Mouse (Mus musculus) midbrain, embryonic 16.5 days (tissue): ENCODE measurements around the gene Cpne9. TPM values are rescaled to one million over a fixed set of nuclear protein-coding genes. Genes with fewer than 3 reads are reported as not detected.

Source experiments
- ATAC-seq: fragments of 200-750 bp; cut with Nextera tagmentation; 2 replicates; pipeline ENCODE4 v1.8.0; 2017; ENCODE audit warnings: moderate TSS enrichment
- H3K27ac ChIP-seq: fragments of 300-500 bp; sonication (generic); 2 replicates; pipeline ENCODE4 v1.5.1; 2014; ENCODE audit warnings: mild to moderate bottlenecking, low read length, mixed read lengths
- H3K27me3 ChIP-seq: fragments of 300-500 bp; sonication (generic); 2 replicates; pipeline ENCODE4 v1.6.1; 2014; ENCODE audit warnings: low read depth, low read length, mixed read lengths; ENCODE audit not compliant: control insufficient read depth, insufficient read depth
- H3K36me3 ChIP-seq: fragments of 300-500 bp; sonication (generic); 2 replicates; pipeline ENCODE4 v1.6.1; 2014; ENCODE audit warnings: mild to moderate bottlenecking, low read length, moderate library complexity, mixed read lengths; ENCODE audit not compliant: control insufficient read depth, insufficient read depth
- H3K4me1 ChIP-seq: fragments of 300-500 bp; sonication (generic); 2 replicates; pipeline ENCODE4 v1.6.1; 2014; ENCODE audit warnings: mild to moderate bottlenecking, low read length, mixed read lengths; ENCODE audit not compliant: control insufficient read depth, insufficient read depth
- H3K4me2 ChIP-seq: fragments of 300-500 bp; sonication (generic); 2 replicates; pipeline ENCODE4 v1.6.1; 2014; ENCODE audit warnings: mild to moderate bottlenecking, low read length, mixed read lengths
- H3K4me3 ChIP-seq: fragments of 300-500 bp; sonication (generic); 2 replicates; pipeline ENCODE4 v1.5.1; 2014; ENCODE audit warnings: low read depth, mild to moderate bottlenecking, low read length, moderate library complexity, mixed read lengths
- H3K9ac ChIP-seq: fragments of 300-500 bp; sonication (generic); 2 replicates; pipeline ENCODE4 v1.6.1; 2014; ENCODE audit warnings: low read depth, low read length, mixed read lengths
- H3K9me3 ChIP-seq: fragments of 300-500 bp; sonication (generic); replicated peaks from 2 replicates; pipeline ENCODE4 v1.6.1; 2014; ENCODE audit warnings: mild to moderate bottlenecking, low read length, mixed read lengths; ENCODE audit not compliant: control insufficient read depth, poor library complexity, severe bottlenecking
- WGBS: fragments of 180-500 bp; shearing (Covaris S2); extraction: QIAGEN DNeasy Blood & Tissue Kit; methylation state at CpG from one replicate; pipeline ENCODE4 v1.1.7; 2014; 5-methylcytosine and 5-hydroxymethylcytosine counted together
- polyA plus RNA-seq: library from polyadenylated mRNA; unstranded; fragments of >200 nt; fragmentation: Nextera tagmentation; extraction: Ambion mirVana; gene quantifications from 2 replicates; pipeline ENCODE4 v1.2.1, GENCODE M21; 2015

Gene Cpne9
- polyA plus RNA-seq, 1 experiment from 2014 or later, result 3.9 TPM

- WGBS, result 88% methylated on average over 8 of the region's 8 CpGs
- no peaks in the 10 kb centered on the region for H3K4me1 ChIP-seq
- H3K4me3 ChIP-seq, result no peak overlapping the region
- H3K27ac ChIP-seq, result no peak overlapping the region
- no peak for ATAC-seq
- no peak overlapping the region for H3K9ac ChIP-seq
- H3K9me3 ChIP-seq, result no peaks in the 10 kb centered on the region
- peaks cover 36% of the 10 kb centered on the region for H3K36me3 ChIP-seq
- no peaks in the 10 kb centered on the region for H3K27me3 ChIP-seq
- H3K4me2 ChIP-seq, result no peak overlapping the region
Observed at GRCm38 (mm10) chr6:113261174-113261858, 20.8 kb upstream of the Cpne9 start.

- Histone ChIP-seq H3K27ac (no peak overlapping the region), H3K36me3 (peaks cover 36% of the 10 kb centered on the region), H3K4me2 (no peak overlapping the region), H3K9ac (no peak overlapping the region), H3K4me3 (no peak overlapping the region), H3K4me1 (no peaks in the 10 kb centered on the region), H3K27me3 (no peaks in the 10 kb centered on the region), H3K9me3 (no peaks in the 10 kb centered on the region)
- 89% methylated on average over 6 of the region's 6 CpGs for WGBS
- no peak for ATAC-seq
Observed at GRCm38 (mm10) chr6:113263531-113263930, 18.6 kb upstream of the Cpne9 start.

GRCm38 (mm10) chr6:113264429-113264828 lies 17.7 kb upstream of the Cpne9 start:
- H3K4me2 ChIP-seq, result no peak overlapping the region
- H3K9me3 ChIP-seq, result no peaks in the 10 kb centered on the region
- WGBS, result 92% methylated on average over 7 of the region's 8 CpGs
- peaks cover 39% of the 10 kb centered on the region for H3K36me3 ChIP-seq
- no peaks in the 10 kb centered on the region for H3K27me3 ChIP-seq
- no peak for ATAC-seq
- H3K27ac ChIP-seq, result no peak overlapping the region
- no peak overlapping the region for H3K9ac ChIP-seq
- H3K4me3 ChIP-seq, result no peak overlapping the region
- no peaks in the 10 kb centered on the region for H3K4me1 ChIP-seq

GRCm38 (mm10) chr6:113266996-113267655 lies 15.0 kb upstream of the Cpne9 start:
- Histone ChIP-seq H3K27ac (no peak overlapping the region), H3K36me3 (peaks cover 47% of the 10 kb centered on the region), H3K9me3 (no peaks in the 10 kb centered on the region), H3K4me3 (no peak overlapping the region), H3K9ac (no peak overlapping the region), H3K4me2 (no peak overlapping the region), H3K27me3 (no peaks in the 10 kb centered on the region), H3K4me1 (no peaks in the 10 kb centered on the region)
- 88% methylated on average over 7 of the region's 7 CpGs for WGBS
- ATAC-seq, result no peak

- Histone ChIP-seq H3K36me3 (peaks cover 46% of the 10 kb centered on the region), H3K27me3 (no peaks in the 10 kb centered on the region), H3K4me1 (no peaks in the 10 kb centered on the region), H3K4me2 (no peak overlapping the region), H3K27ac (no peak overlapping the region), H3K9ac (no peak overlapping the region), H3K4me3 (no peak overlapping the region), H3K9me3 (no peaks in the 10 kb centered on the region)
- no peak for ATAC-seq
- 81% methylated on average over 1 of the region's 1 CpGs for WGBS
Observed at GRCm38 (mm10) chr6:113267988-113268387, 14.1 kb upstream of the Cpne9 start.

GRCm38 (mm10) chr6:113272365-113272764 lies 9.7 kb upstream of the Cpne9 start:
- WGBS, result 80% methylated on average over 3 of the region's 3 CpGs
- Histone ChIP-seq H3K9ac (no peak overlapping the region), H3K4me2 (no peak overlapping the region), H3K27me3 (no peaks in the 10 kb centered on the region), H3K4me3 (no peak overlapping the region), H3K27ac (no peak overlapping the region), H3K9me3 (no peaks in the 10 kb centered on the region), H3K36me3 (peaks cover 43% of the 10 kb centered on the region), H3K4me1 (no peaks in the 10 kb centered on the region)
- no peak for ATAC-seq

- H3K4me1 ChIP-seq, result peaks cover under 1% of the 10 kb centered on the region
- H3K4me3 ChIP-seq, result no peak overlapping the region
- H3K4me2 ChIP-seq, result no peak overlapping the region
- H3K27me3 ChIP-seq, result peaks cover 4% of the 10 kb centered on the region
- no peak overlapping the region for H3K9ac ChIP-seq
- ATAC-seq, result no peak
- no peaks in the 10 kb centered on the region for H3K9me3 ChIP-seq
- peaks cover 34% of the 10 kb centered on the region for H3K36me3 ChIP-seq
- WGBS, result 66% methylated on average over 4 of the region's 4 CpGs
- H3K27ac ChIP-seq, result no peak overlapping the region
Observed at GRCm38 (mm10) chr6:113276846-113277245, 5.3 kb upstream of the Cpne9 start.

- H3K4me2 ChIP-seq, result peak overlapping the region; percentile 83
- no peaks in the 10 kb centered on the region for H3K9me3 ChIP-seq
- H3K36me3 ChIP-seq, result peaks cover 20% of the 10 kb centered on the region
- peaks cover 12% of the 10 kb centered on the region for H3K4me1 ChIP-seq
- no peak overlapping the region for H3K27ac ChIP-seq
- 58% methylated on average over 6 of the region's 6 CpGs for WGBS
- ATAC-seq, result no peak
- peak overlapping the region; percentile 44 for H3K4me3 ChIP-seq
- peak overlapping the region; percentile 66 for H3K9ac ChIP-seq
- H3K27me3 ChIP-seq, result peaks cover 26% of the 10 kb centered on the region
Observed at GRCm38 (mm10) chr6:113281676-113282075, 431 bp upstream of the Cpne9 start.

GRCm38 (mm10) chr6:113282969-113283368 lies 862 bp downstream of the Cpne9 start:
- ATAC-seq, result peak; percentile 71
- Histone ChIP-seq H3K27me3 (peaks cover 26% of the 10 kb centered on the region), H3K4me3 (peak overlapping the region; percentile 44), H3K4me2 (peak overlapping the region; percentile 83), H3K4me1 (peaks cover 12% of the 10 kb centered on the region), H3K27ac (no peak overlapping the region), H3K36me3 (peaks cover 14% of the 10 kb centered on the region; the same call in 1 of the 2 replicates), H3K9ac (peak overlapping the region; percentile 66), H3K9me3 (no peaks in the 10 kb centered on the region)
- 2% methylated on average over 22 of the region's 22 CpGs for WGBS
